Mouse (Mus musculus): ENCODE measurements at regions not wholly inside any gene's neighbourhood (a gene's known extent, or its start where the extent isn't known, plus 50 kb on each side); places are given as distances from the start of the nearest gene placed in this dataset.

DNA sequence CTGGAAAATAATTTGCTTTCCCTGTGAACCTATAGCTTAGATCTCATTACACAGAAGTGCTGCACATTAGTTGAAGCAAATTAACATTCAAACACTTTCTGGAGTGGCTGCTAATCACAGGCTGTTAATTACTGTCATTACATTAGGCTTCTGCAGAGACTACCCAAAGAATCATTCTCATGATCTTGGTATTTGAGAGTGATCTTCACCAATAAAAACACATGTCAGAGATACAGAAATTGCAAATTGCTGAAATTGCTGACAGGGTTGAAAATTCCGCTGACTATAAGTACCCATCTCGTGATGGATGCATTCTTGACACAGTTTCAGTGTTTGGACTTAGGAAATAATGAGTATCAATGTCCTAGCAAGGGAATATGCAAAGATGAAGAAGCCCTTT is 185.7 kb upstream of the Atp5g3 start:
- no peaks in the 10 kb centered on the region for H3K36me3 ChIP-seq
- no peaks in the 10 kb centered on the region; the same call in 1 of the 2 replicates for H3K4me1 ChIP-seq (replicated peaks)
- 66% methylated on average over 2 of the region's 2 CpGs for WGBS
- no peak for ATAC-seq (ENCODE audit: insufficient number of reproducible peaks, low FRiP score)
- no peaks in the 10 kb centered on the region for H3K27me3 ChIP-seq (replicated peaks)
- H3K4me3 ChIP-seq = no peak overlapping the region
- no peak overlapping the region for H3K9ac ChIP-seq
- H3K4me2 ChIP-seq = no peak overlapping the region
- 0 out of 2 replicates have a peak, but pooled peaks cover 6% of the 10 kb centered on the region for H3K9me3 ChIP-seq (replicated peaks)
- H3K27ac ChIP-seq (ENCODE audit: poor library complexity, severe bottlenecking) = no peak overlapping the region

DNA sequence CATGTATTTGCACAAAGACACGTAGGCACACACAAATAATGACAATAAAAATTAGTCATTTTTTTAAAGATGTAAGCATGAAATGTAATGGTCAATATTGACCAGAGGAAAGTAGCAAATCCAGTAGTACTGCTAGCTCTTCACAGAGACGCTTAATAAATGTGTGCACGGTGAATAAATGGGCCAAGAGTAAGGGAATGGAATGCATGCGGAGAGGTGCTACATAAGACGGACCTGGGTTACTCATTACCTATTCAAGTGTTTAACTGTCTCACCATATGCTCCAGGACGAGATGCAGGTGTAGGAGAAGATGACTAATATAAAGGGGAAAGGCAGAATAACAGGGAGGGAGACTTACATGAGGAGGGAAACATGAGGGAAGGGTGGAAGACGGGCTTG is 182.4 kb upstream of the Atp5g3 start:
- H3K27ac ChIP-seq (ENCODE audit: poor library complexity, severe bottlenecking) = no peak overlapping the region
- no peak for ATAC-seq (ENCODE audit: insufficient number of reproducible peaks, low FRiP score)
- WGBS = 82% methylated on average over 7 of the region's 7 CpGs

DNA sequence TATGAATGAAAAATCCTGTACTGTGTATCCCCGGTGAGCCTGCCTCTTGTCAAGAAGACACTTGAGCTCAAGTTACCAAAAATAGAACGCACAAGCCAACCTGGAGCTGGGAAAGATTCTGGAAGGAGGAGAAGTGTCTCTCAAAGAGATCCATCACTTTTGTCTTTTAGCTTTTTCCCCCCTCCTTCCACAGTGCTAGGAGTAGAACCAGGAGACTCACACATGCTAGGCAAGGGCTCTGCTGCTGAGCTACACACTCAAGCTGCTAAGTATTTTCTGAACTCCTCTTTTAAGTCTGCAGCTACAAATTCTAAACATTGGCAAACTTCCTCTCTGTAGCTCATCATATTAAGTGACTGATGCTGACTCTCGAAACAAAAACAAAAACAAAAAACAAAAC is 176.2 kb upstream of the Atp5g3 start:
- H3K4me3 ChIP-seq = no peak overlapping the region
- H3K4me2 ChIP-seq = 0 out of 2 replicates have a peak overlapping the region, but pooled peaks have one; percentile 13
- no peak overlapping the region; the same call in 1 of the 2 replicates for H3K9ac ChIP-seq
- H3K4me1 ChIP-seq (replicated peaks) = peaks cover 17% of the 10 kb centered on the region
- 41% methylated on average over 3 of the region's 3 CpGs for WGBS
- no peak overlapping the region; the same call in 1 of the 2 replicates for H3K27ac ChIP-seq (ENCODE audit: poor library complexity, severe bottlenecking)
- no peaks in the 10 kb centered on the region for H3K9me3 ChIP-seq (replicated peaks)
- ATAC-seq (ENCODE audit: insufficient number of reproducible peaks, low FRiP score) = no peak
- no peaks in the 10 kb centered on the region for H3K27me3 ChIP-seq (replicated peaks)
- no peaks in the 10 kb centered on the region for H3K36me3 ChIP-seq

More for the DNA sequence above, 182.4 kb upstream of the Atp5g3 start:
- Histone ChIP-seq H3K27me3 (replicated peaks) (no peaks in the 10 kb centered on the region), H3K4me1 (replicated peaks) (no peaks in the 10 kb centered on the region), H3K9me3 (replicated peaks) (0 out of 2 replicates have a peak, but pooled peaks cover 6% of the 10 kb centered on the region), H3K36me3 (no peaks in the 10 kb centered on the region), H3K4me2 (no peak overlapping the region), H3K4me3 (no peak overlapping the region), H3K9ac (no peak overlapping the region)

DNA sequence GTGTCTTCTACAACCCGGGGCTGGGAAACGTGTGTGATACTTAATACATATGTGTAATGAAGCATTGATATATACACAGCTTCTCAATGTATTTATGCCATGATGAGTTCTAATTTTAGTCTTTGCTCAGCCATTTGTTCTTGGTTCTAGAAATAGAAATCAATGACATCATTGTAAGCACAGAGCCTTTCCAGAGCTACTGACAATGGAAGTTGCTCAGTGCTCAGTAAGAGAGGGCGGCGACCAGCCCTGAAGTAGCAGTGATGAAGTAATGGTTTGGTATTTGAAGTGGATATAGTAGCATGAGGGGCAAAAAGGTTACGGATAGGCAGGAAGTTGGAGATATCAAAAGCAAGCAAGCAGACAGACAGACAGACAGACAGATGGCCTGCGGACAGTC is 173.8 kb upstream of the Atp5g3 start:
- no peak overlapping the region for H3K9ac ChIP-seq
- H3K27ac ChIP-seq (ENCODE audit: poor library complexity, severe bottlenecking) = peak overlapping the region; percentile 77
- WGBS = 57% methylated on average over 6 of the region's 6 CpGs
- H3K4me1 ChIP-seq (replicated peaks) = peaks cover 17% of the 10 kb centered on the region
- ATAC-seq (ENCODE audit: insufficient number of reproducible peaks, low FRiP score) = no peak
- H3K27me3 ChIP-seq (replicated peaks) = no peaks in the 10 kb centered on the region
- H3K4me3 ChIP-seq = no peak overlapping the region
- no peak overlapping the region for H3K4me2 ChIP-seq
- no peaks in the 10 kb centered on the region for H3K9me3 ChIP-seq (replicated peaks)
- H3K36me3 ChIP-seq = no peaks in the 10 kb centered on the region

DNA sequence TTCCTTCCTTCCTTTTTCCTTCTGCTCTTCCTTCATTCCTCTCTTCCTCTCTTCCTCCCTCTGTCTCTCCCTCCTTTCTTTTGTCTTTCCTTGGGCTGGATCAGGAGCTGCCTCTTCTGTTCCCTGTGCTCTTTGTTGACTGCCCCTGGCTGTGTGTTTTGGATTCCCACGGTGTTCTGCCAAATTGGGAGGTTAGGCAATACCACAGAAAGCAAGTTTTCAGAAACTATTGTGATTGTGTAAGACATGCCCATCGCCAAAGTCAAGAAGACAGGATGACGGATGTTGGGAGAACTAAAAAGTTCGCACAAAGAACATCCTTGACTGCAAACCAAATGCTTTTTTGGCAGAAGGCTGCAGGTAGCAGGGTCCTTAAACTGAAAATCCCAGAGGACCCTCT is 165.6 kb upstream of the Atp5g3 start:
- Histone ChIP-seq H3K9me3 (replicated peaks) (no peaks in the 10 kb centered on the region), H3K4me3 (no peak overlapping the region), H3K9ac (no peak overlapping the region), H3K27ac (ENCODE audit: poor library complexity, severe bottlenecking) (no peak overlapping the region), H3K27me3 (replicated peaks) (no peaks in the 10 kb centered on the region), H3K36me3 (no peaks in the 10 kb centered on the region), H3K4me2 (no peak overlapping the region), H3K4me1 (replicated peaks) (no peaks in the 10 kb centered on the region)
- WGBS = 77% methylated on average over 4 of the region's 4 CpGs
- ATAC-seq (ENCODE audit: insufficient number of reproducible peaks, low FRiP score) = no peak

DNA sequence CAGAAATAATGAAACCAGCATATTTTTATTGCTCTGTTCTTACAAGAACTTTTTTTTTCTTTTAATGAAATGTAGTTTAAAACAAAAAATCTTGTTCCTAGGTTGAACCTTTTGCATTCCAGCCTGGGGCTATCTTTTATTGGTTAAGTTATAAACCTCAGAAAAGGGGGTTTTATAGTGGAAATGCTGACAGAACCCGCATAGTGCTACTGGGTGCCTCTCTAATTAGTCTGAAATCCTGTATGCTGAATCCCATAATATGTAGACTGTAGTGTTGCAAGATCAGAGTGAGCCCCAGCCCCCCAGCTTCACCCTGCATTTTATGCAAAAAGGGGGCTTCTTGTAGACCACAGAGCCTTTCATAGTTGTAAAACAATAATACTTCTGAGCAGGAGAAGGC is 164.4 kb upstream of the Atp5g3 start:
- Histone ChIP-seq H3K27me3 (replicated peaks) (no peaks in the 10 kb centered on the region), H3K9me3 (replicated peaks) (no peaks in the 10 kb centered on the region), H3K36me3 (no peaks in the 10 kb centered on the region), H3K4me2 (no peak overlapping the region), H3K4me1 (replicated peaks) (no peaks in the 10 kb centered on the region), H3K27ac (ENCODE audit: poor library complexity, severe bottlenecking) (no peak overlapping the region), H3K9ac (no peak overlapping the region), H3K4me3 (no peak overlapping the region)
- WGBS = 78% methylated on average over 1 of the region's 1 CpGs
- ATAC-seq (ENCODE audit: insufficient number of reproducible peaks, low FRiP score) = no peak

DNA sequence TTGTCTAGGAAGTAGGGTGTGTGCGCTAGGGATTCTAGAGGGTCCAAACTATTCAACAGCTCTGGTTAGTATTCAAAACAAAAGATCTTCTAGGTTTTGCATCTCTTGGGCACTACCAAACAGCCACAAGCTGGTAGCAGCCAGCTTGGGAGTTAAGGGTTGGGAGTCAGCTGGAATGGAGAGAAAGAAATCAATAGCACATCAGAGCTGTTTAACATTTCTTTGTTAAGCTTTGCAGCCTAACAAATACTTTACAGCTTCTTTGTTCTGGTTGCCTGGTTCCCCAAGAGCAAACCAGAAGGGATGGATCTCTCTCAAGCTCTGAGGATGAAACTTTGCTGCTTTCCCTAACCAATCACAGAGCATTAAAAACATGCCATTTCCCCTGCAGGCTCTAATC is 162.3 kb upstream of the Atp5g3 start:
- 94% methylated on average over 1 of the region's 1 CpGs for WGBS
- ATAC-seq (ENCODE audit: insufficient number of reproducible peaks, low FRiP score) = no peak

DNA sequence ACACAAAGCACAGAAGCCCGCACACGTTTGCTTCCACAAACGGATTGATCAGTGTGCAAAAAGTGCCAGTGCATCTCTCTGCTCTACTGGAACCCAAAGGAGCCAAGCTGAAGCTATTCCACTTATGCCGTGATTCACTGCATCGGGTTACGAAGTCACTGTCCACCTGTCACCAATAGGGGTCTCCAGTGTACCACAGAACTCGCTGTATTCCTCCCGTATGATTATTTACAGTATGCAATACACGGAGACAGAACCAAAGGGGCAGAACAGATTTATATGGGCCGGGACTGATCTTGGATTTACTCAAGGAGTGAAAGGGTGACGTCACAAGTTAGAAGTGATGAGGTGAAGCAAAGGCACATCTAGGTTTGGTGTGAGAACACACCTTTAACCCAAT is 155.5 kb upstream of the Atp5g3 start:
- Histone ChIP-seq H3K27me3 (replicated peaks) (peaks cover 23% of the 10 kb centered on the region), H3K9me3 (replicated peaks) (no peaks in the 10 kb centered on the region), H3K4me3 (no peak overlapping the region), H3K27ac (ENCODE audit: poor library complexity, severe bottlenecking) (no peak overlapping the region), H3K36me3 (no peaks in the 10 kb centered on the region), H3K4me2 (peak overlapping the region; percentile 57), H3K9ac (no peak overlapping the region), H3K4me1 (replicated peaks) (no peaks in the 10 kb centered on the region)
- no peak for ATAC-seq (ENCODE audit: insufficient number of reproducible peaks, low FRiP score)
- 4% methylated on average over 11 of the region's 11 CpGs for WGBS

More for the DNA sequence above, 162.3 kb upstream of the Atp5g3 start:
- no peaks in the 10 kb centered on the region for H3K9me3 ChIP-seq (replicated peaks)
- no peaks in the 10 kb centered on the region for H3K27me3 ChIP-seq (replicated peaks)
- no peak overlapping the region for H3K27ac ChIP-seq (ENCODE audit: poor library complexity, severe bottlenecking)
- H3K9ac ChIP-seq = no peak overlapping the region
- H3K4me3 ChIP-seq = no peak overlapping the region
- H3K4me2 ChIP-seq = no peak overlapping the region
- no peaks in the 10 kb centered on the region for H3K36me3 ChIP-seq
- H3K4me1 ChIP-seq (replicated peaks) = no peaks in the 10 kb centered on the region

DNA sequence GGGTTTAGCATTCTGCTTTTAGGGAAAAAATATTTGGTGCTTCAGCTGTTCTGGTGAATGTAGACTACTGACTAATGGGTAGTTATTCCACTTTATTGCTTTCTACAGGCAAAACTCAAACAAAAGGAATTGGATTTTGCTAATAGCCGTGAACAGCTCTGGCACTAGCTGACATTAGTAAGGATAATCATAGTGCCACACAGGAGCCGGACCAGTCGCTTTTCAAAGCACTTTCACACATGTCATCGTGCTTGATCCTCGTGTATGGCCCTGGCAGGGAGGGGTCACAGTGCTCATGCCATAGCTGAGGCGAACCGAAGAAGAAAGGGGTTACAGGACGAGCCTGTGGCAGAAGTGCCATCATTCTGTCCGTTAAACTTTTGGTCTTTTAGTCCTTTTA is 153.2 kb upstream of the Atp5g3 start:
- Histone ChIP-seq H3K4me2 (no peak overlapping the region), H3K9ac (no peak overlapping the region)
- 76% methylated on average over 9 of the region's 9 CpGs for WGBS

DNA sequence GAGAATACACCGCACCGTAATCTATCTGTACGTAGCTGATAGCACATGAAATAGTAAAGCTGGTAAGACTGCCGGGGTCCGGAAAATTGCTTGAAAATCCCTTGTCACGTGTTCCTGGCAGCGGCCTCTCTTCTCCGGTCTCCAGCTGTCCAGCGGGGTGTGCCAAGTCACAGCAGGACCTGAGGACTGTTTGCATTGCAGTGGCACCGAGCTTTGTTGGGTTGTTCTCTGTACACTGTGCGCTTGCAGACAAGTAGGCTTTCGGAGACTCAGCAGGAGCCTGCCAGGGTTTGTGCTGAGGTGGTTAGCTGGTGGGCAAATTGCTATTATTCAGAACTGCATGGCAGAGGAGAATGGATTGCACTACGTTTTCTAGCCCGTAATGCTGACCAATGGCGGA is 152.7 kb upstream of the Atp5g3 start:
- no peak overlapping the region for H3K4me3 ChIP-seq
- H3K36me3 ChIP-seq = no peaks in the 10 kb centered on the region
- no peak for ATAC-seq (ENCODE audit: insufficient number of reproducible peaks, low FRiP score)
- peaks cover 23% of the 10 kb centered on the region for H3K27me3 ChIP-seq (replicated peaks)
- no peak overlapping the region for H3K4me2 ChIP-seq
- H3K27ac ChIP-seq (ENCODE audit: poor library complexity, severe bottlenecking) = no peak overlapping the region
- no peaks in the 10 kb centered on the region for H3K4me1 ChIP-seq (replicated peaks)
- H3K9me3 ChIP-seq (replicated peaks) = no peaks in the 10 kb centered on the region
- 83% methylated on average over 15 of the region's 15 CpGs for WGBS
- no peak overlapping the region for H3K9ac ChIP-seq

More for the DNA sequence above, 153.2 kb upstream of the Atp5g3 start:
- no peaks in the 10 kb centered on the region for H3K4me1 ChIP-seq (replicated peaks)
- no peak overlapping the region for H3K4me3 ChIP-seq
- no peak overlapping the region for H3K27ac ChIP-seq (ENCODE audit: poor library complexity, severe bottlenecking)
- ATAC-seq (ENCODE audit: insufficient number of reproducible peaks, low FRiP score) = no peak
- H3K9me3 ChIP-seq (replicated peaks) = no peaks in the 10 kb centered on the region
- peaks cover 23% of the 10 kb centered on the region for H3K27me3 ChIP-seq (replicated peaks)
- H3K36me3 ChIP-seq = no peaks in the 10 kb centered on the region

DNA sequence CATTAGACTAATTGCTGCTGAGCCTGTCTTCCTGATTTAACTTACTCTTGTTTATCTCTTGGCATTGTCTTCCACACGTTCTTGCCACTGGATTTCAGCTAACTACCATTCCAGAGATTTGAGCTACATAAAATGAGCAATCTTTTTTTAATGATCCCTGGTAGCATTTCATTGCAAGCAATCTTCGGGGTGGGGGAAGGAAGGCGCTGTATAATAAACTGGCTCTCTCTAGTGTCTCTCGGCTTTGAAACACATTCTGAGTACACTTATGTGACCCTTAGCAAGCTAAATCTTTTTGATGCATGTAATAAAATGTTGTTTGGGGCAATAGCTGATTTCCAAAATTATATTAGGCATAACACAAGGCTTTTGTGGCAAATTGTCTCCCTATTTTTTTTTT is 152.2 kb upstream of the Atp5g3 start:
- Histone ChIP-seq H3K4me3 (no peak overlapping the region), H3K27me3 (replicated peaks) (peaks cover 23% of the 10 kb centered on the region), H3K4me1 (replicated peaks) (no peaks in the 10 kb centered on the region), H3K9me3 (replicated peaks) (no peaks in the 10 kb centered on the region), H3K36me3 (no peaks in the 10 kb centered on the region), H3K9ac (no peak overlapping the region), H3K4me2 (no peak overlapping the region), H3K27ac (ENCODE audit: poor library complexity, severe bottlenecking) (no peak overlapping the region)
- 76% methylated on average over 4 of the region's 4 CpGs for WGBS
- ATAC-seq (ENCODE audit: insufficient number of reproducible peaks, low FRiP score) = no peak

DNA sequence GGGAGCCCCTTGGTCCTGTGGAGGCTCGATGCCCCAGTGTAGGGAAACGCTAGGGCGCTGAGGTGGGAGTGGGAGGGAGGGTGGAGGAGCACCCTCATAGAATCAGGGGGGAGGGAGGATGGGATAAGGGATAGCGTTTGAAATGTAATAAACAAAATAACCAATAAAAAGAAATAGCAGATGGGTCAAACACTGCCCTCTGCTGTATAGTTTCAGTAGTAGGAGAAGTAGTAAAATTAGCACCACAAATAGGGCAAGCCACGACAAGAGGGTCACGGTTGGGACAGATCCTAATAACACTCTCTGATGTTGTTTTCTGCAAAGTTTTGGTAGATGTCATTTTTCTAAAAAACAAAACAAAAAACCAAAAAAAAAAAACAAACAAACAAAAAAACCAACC is 131.3 kb upstream of the Atp5g3 start:
- H3K9me3 ChIP-seq (replicated peaks) = no peaks in the 10 kb centered on the region
- no peak overlapping the region for H3K4me2 ChIP-seq
- no peak overlapping the region for H3K4me3 ChIP-seq
- 0 out of 2 replicates have a peak, but pooled peaks cover 3% of the 10 kb centered on the region for H3K27me3 ChIP-seq (replicated peaks)
- H3K9ac ChIP-seq = no peak overlapping the region
- no peak for ATAC-seq (ENCODE audit: insufficient number of reproducible peaks, low FRiP score)
- H3K4me1 ChIP-seq (replicated peaks) = 0 out of 2 replicates have a peak, but pooled peaks cover 5% of the 10 kb centered on the region
- 71% methylated on average over 6 of the region's 6 CpGs for WGBS
- H3K27ac ChIP-seq (ENCODE audit: poor library complexity, severe bottlenecking) = no peak overlapping the region
- H3K36me3 ChIP-seq = no peaks in the 10 kb centered on the region
